Mouse (Mus musculus) gastrocnemius, postnatal 10 days (tissue): ENCODE data around the gene Klra2. TPM values are rescaled to one million over a fixed set of nuclear protein-coding genes. Genes with fewer than 3 reads are reported as not detected.
A peak's percentile ranks its signal among the peaks of the same experiment; 100 is the strongest.
"Not testable (repeated sequence)": the region's sequence is repeated elsewhere in the genome, so short reads cannot be mapped to it uniquely, and the experiment has no call there.

Source experiments
- DNase-seq: peaks from one replicate; pipeline ENCODE4 v3.0.0; 2021; ENCODE audit warnings: mixed read lengths
- long read RNA-seq, 2 experiments: library from polyadenylated mRNA; stranded (forward); transcript quantifications; one replicate each; pipeline ENCODE4 v2.0.0; 2021
- total RNA-seq, 2 experiments: library from RNA; stranded (reverse); gene quantifications; 2 replicates each; pipeline ENCODE4 v1.2.3; 2021

The Klra2 gene
- under 1 TPM in 1 of 2 experiments, not detected in 1; 0.14 TPM for total RNA-seq
- long read RNA-seq, experiment 1: 0 reads
- long read RNA-seq, experiment 2: 0 reads

GRCm38 (mm10) chr6:131247206-131247605 is at the start of gene Klra2:
Klra2 (minus strand) TSS chr6:131247362.
- DNase-seq: no peak

DNA sequence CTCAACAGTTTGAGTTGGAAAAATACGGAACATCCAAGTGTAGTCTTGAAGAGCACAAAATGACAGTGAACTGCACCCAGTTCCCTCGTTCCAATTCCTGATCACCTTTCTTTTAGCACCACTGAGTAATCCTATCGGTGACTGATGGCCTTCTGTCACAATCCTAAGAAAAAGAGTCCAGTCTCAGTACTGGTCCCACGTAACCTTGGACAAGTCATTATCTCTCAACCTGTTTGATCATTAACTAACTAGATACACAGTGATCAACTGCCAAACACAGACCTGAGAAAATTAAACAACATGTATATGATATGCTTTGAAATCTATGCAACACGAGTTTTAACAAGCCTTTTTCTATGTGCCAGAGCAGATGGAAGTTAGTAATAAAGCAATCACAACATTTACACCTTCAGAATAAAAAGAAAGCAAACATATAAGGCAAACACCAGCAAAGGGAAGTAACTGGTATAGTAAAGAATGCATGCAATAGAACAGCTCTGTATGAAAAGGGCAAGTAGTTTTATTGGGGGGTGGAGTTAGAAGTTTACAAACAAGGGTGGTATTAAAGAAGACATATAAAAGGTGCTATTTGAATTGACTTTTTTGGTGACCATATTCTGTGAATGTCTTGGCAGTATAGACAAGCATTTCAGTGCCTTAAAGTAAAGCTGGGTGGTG is 47.4 kb upstream of the Klra2 start:
- DNase-seq: no peak

- no peak for DNase-seq
These were observed 46.8 kb upstream of the Klra2 start for GRCm38 (mm10) chr6:131293916-131294315.

DNA sequence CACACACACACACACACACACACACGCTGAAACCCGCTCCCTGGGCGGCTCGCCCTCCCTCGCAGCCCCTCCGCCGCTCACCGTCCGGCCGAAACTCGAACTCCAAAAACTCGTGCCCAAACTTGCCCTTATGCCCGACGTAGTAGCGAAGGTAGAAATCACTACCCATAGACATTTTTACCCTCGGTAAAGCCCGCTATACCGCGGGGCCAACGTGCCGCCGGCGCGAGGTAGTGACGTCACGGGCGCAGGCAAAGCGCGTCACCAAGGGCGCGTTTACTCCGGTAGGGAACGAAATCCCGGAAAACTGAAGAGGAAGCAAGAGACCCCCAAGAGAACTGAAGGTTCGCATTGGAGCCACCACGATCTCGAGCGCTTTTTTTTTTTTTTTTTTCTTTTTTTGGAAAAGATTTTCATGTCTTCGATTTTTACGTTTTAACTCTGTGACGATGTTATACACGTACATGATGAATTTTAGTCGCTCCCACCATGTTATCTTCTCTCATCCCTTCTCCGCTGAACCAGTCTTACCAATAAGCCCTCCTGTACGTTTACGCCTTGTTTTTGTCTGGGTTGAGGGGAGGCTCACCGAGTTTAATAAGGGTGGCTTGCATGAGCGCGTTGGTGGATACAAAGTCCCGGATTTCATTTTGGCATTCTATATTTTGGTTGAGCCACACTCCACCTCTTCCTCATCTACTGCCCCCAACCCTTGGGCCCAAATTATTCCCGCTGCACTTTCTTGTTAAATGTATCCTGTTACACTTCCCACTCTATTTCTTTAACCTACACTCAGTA is 46.0 kb upstream of the Klra2 start, which contains the start of gene Magohb:
Magohb (minus strand) TSS at position 254 of the 798 bp plus-strand sequence.
- DNase-seq: peak; percentile 92

GRCm38 (mm10) chr6:131292276-131292990 is 45.3 kb upstream of the Klra2 start:
- no peak for DNase-seq

DNA sequence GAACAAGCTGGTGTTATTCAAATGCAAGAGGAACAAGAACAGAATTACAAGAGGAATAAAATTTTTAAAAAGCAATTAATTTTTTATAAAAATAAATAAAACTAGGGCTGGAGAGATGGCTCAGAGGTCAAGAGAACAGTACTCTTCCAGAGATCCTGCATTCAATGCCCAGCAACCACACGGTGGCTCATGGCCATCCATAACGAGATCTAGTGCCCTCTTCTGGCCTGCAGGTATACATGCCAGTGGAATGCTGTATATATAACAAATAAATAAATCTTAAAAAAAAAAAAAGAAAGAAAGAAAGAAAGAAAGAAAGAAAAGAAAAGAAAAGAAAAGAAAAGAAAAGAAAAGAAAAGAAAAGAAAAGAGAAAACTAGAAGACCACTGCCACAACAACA is 43.3 kb upstream of the Klra2 start:
- peak; percentile 7 for DNase-seq

DNA sequence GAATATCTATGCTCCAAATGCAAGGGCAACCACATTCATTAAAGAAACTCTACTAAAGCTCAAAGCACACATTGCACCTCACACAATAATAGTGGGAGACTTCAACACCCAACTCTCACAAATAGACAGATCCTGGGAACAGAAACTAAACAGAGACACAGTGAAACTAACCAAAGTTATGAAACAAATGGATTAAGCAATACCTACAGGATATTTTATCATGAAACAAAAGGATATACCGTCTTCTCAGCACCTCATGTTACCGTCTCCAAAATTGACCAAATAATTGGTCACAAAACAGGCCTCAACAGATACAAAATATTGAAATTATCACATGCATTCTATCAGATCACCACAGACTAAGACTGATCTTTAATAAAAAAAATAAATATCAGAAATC is 31.0 kb upstream of the Klra2 start:
- DNase-seq: not testable (repeated sequence)

DNA sequence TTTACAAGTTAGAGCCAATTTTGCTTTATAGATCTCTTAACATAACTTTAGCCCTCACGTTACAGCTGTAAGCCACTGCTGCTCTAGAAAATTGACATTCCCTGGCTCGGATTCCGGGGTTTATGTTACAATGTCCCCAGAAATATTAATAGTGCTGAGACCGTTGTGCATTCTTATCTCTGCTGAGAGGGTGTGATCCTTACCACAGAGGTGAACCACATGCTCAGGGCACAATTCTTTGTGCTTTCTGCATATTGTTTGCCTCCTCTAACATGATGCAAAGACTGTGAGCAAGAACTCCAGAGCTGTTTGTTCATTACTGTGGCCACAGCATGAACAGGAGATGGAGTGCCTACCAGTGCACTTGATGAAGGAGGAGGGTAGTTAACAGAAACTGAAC is 29.5 kb upstream of the Klra2 start:
- no peak for DNase-seq

- no peak for DNase-seq
These were observed 25.1 kb upstream of the Klra2 start for GRCm38 (mm10) chr6:131272311-131272710.

DNA sequence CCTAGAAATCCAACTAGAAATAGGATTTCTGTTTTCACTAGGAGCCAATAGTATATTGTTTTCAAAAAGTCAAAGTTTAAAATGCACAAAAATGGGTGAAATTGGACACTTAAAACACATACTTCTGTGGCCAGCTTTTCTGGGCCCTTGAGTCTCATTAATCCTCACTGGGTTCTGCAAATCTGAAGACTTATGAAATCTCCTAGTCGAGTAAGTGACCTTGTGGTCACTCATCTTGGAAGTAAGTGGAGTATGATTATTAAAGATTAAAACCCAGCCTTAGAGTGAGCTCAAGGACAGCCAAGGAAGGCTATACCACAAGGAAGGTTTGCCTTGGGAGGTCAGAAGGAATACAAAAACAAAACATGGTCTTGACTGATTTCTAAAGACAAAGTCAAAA is 23.1 kb upstream of the Klra2 start:
- no peak for DNase-seq

- DNase-seq: no peak
These were observed 22.4 kb upstream of the Klra2 start for GRCm38 (mm10) chr6:131269599-131269998.

GRCm38 (mm10) chr6:131264175-131264574 is 17.0 kb upstream of the Klra2 start:
- no peak for DNase-seq

DNA sequence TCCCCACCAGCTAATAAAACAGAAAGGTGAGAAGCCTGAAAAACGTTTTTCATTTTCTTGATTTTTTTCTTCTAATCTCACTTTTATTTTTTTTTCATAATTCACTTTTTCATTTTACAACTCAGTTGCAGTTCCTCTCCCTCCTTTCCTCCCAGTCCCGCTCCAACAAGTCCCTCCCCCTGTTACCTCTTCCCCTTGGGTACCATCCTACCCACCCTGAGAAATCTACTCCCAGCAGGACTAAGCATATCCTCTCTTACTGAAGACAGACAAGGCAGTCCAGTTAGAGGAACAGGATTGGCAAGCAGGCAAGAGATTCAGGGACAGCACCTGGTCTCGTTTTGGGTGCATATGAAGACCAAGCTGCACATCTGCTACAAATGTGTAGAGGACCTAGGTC is 15.6 kb upstream of the Klra2 start:
- DNase-seq: no peak

DNA sequence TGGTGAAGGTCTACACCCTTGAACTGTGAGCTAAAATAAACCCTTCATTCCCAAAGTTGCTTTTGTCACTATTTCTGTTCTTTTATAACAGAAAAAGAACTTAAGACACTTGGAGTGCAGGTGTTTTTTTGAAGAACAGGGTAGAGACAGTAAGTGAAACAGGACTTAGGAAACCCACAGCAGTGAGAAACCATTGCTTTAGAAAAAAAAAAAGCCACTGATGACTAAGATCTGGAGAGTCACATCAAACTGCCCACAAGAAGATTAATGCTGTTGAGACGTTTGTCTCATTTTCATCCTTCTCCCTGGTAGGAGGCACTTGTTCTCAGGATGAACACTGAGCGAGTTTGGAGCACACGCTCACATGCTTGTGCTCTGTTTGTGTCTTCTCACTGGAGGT is 14.8 kb upstream of the Klra2 start:
- DNase-seq: no peak

DNA sequence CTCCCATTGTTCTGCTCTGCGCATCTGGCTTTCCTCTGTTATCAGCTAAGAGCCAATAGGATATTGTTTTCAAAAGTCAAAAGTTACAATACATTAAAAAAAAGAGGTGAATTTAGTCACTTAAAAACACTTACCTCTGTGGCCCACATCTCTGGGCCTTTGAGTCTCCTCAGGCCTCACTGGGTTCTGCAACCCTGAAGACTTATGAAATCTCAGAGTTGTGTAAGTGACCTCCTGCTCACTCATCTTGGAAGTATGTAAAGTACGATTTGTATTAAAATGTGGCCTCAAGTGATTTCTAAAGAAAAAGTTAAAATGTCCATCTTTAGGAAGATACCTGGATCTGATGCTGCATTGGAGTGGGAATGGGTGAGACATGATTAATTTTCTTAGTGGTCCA is 2.1 kb downstream of the Klra2 start:
- DNase-seq: no peak

Other genes with a start within 250 kb of the Klra2 start
- 1 to 10 TPM; 8.1 to 9.0 TPM for gene Magohb, start 45.9 kb upstream of the Klra2 start, total RNA-seq
- gene Styk1, start 106.2 kb upstream of the Klra2 start, total RNA-seq: under 1 TPM; 0.88 to 0.94 TPM
- 100 to 1,000 TPM; 642 to 665 TPM for gene Ybx3, start 141.1 kb upstream of the Klra2 start, total RNA-seq
- gene 5430401F13Rik, start 239.0 kb upstream of the Klra2 start, total RNA-seq: not detected
- not detected for gene Gm6619, start 239.0 kb upstream of the Klra2 start, total RNA-seq